20 mouse cellular contexts compared by ENCODE assay signal in genomic region chr8:61249511-61249910, GRCm38 (mm10).
"Had no signal": no experiment of that assay in that cellular context is flagged by ENCODE, and none has a peak within 500 bp of the region (broad histone marks: within the 10 kb centered on the region; RNA-seq: fewer than 3 reads in every experiment).

No protein-coding gene starts in this region.

- H3K9ac ChIP-seq: liver, embryonic 14.5 days; lung, embryonic 15.5 days; midbrain, embryonic 12.5 days; neural tube, embryonic 13.5 days; neural tube, embryonic 15.5 days had no signal

- H3K4me2 ChIP-seq: lung, embryonic 15.5 days; midbrain, embryonic 12.5 days; neural tube, embryonic 13.5 days; neural tube, embryonic 15.5 days had no signal

- H3K4me3 ChIP-seq: lung, embryonic 15.5 days; midbrain, embryonic 10.5 days; midbrain, embryonic 12.5 days; myocyte; neural tube, embryonic 13.5 days; neural tube, embryonic 15.5 days had no signal

- H3K27ac ChIP-seq: liver, embryonic 14.5 days; lung, embryonic 15.5 days; midbrain, embryonic 10.5 days; midbrain, embryonic 12.5 days; neural tube, embryonic 13.5 days; neural tube, embryonic 15.5 days had no signal

- H3K27me3 ChIP-seq: lung, embryonic 15.5 days; midbrain, embryonic 12.5 days; neural tube, embryonic 13.5 days; neural tube, embryonic 15.5 days had no signal

- H3K9me3 ChIP-seq: lung, embryonic 15.5 days had no signal

- DNase-seq: lung, adult 18-20 months; lung, postnatal 14 days; lung, postnatal 4 days; midbrain, embryonic 14.5 days; retina, postnatal 1 day; right cerebral cortex, postnatal 14 days; right cerebral cortex, postnatal 4 days; spleen, adult 18-20 months; thymus, adult 2 months; thymus, postnatal 25 days; thymus, postnatal 4 days had no signal

- H3K36me3 ChIP-seq: neural tube, embryonic 13.5 days; neural tube, embryonic 15.5 days had no signal

- ATAC-seq: lung, postnatal 0 days; midbrain, embryonic 16.5 days had no signal
